Mouse (Mus musculus) colon, adult 2 months (tissue): ENCODE data around the gene Fbxl16. TPM values are rescaled to one million over a fixed set of nuclear protein-coding genes. Genes with fewer than 3 reads are reported as not detected.

Experiments
- polyA plus RNA-seq: library from polyadenylated mRNA; depleted of rRNA; stranded (reverse); fragments of >200 nt; gene quantifications from 2 replicates; pipeline ENCODE4 v1.2.3, GENCODE M21; 2012; rRNA removed

Fbxl16 gene
- polyA plus RNA-seq, 1 experiment = 6.7 TPM

Other genes with a start within 250 kb of the Fbxl16 start
- gene Sox8, start 238.4 kb upstream of the Fbxl16 start, polyA plus RNA-seq = 1.0 and 1.8 TPM in 2 replicates
- gene Lmf1, start 230.0 kb upstream of the Fbxl16 start, polyA plus RNA-seq = 20.6 and 23.5 TPM in 2 replicates
- gene Gng13, start 91.9 kb upstream of the Fbxl16 start, polyA plus RNA-seq = 0.17 and 0.48 TPM in 2 replicates
- gene Chtf18, start 81.7 kb upstream of the Fbxl16 start, polyA plus RNA-seq = 9.4 and 10.7 TPM in 2 replicates
- 37.3 and 40.1 TPM in 2 replicates for gene Rpusd1, start 81.4 kb upstream of the Fbxl16 start, polyA plus RNA-seq
- 0.59 and 0.60 TPM in 2 replicates for gene Mslnl, start 73.0 kb upstream of the Fbxl16 start, polyA plus RNA-seq
- gene Msln, start 54.7 kb upstream of the Fbxl16 start, polyA plus RNA-seq = 5.1 and 8.6 TPM in 2 replicates
- 23.0 and 24.0 TPM in 2 replicates for gene Narfl, start 35.3 kb upstream of the Fbxl16 start, polyA plus RNA-seq
- 42.7 and 47.9 TPM in 2 replicates for gene Haghl, start 23.4 kb upstream of the Fbxl16 start, polyA plus RNA-seq
- not detected in 2 replicates for gene Ccdc78, start 22.5 kb upstream of the Fbxl16 start, polyA plus RNA-seq
- 140 and 190 TPM in 2 replicates for gene Fam173a, start 16.2 kb upstream of the Fbxl16 start, polyA plus RNA-seq
- 0.90 and 1.5 TPM in 2 replicates for gene AC134908.4, start 13.4 kb upstream of the Fbxl16 start, polyA plus RNA-seq
- gene Metrn, start 11.9 kb upstream of the Fbxl16 start, polyA plus RNA-seq = 30.8 and 45.3 TPM in 2 replicates
- gene Wdr24, start 14.5 kb downstream of the Fbxl16 start, polyA plus RNA-seq = 41.6 and 47.1 TPM in 2 replicates
- gene Jmjd8, start 19.8 kb downstream of the Fbxl16 start, polyA plus RNA-seq = 61.3 and 67.4 TPM in 2 replicates
- 184 and 196 TPM in 2 replicates for gene Stub1, start 24.3 kb downstream of the Fbxl16 start, polyA plus RNA-seq
- gene Rhbdl1, start 28.2 kb downstream of the Fbxl16 start, polyA plus RNA-seq = 20.1 and 27.0 TPM in 2 replicates
- gene Gm20683, start 32.7 kb downstream of the Fbxl16 start, polyA plus RNA-seq = 87.9 and 110 TPM in 2 replicates
- gene Rhot2, start 35.8 kb downstream of the Fbxl16 start, polyA plus RNA-seq = 134 and 145 TPM in 2 replicates
- 31.9 and 49.4 TPM in 2 replicates for gene Wdr90, start 52.4 kb downstream of the Fbxl16 start, polyA plus RNA-seq
- 146 and 175 TPM in 2 replicates for gene Mcrip2, start 59.7 kb downstream of the Fbxl16 start, polyA plus RNA-seq
- gene Mettl26, start 66.0 kb downstream of the Fbxl16 start, polyA plus RNA-seq = 300 and 336 TPM in 2 replicates
- gene Wfikkn1, start 71.8 kb downstream of the Fbxl16 start, polyA plus RNA-seq = 1.6 and 2.1 TPM in 2 replicates
- 53.2 and 56.8 TPM in 2 replicates for gene Rab40c, start 110.6 kb downstream of the Fbxl16 start, polyA plus RNA-seq
- 111 and 122 TPM in 2 replicates for gene Pigq, start 135.9 kb downstream of the Fbxl16 start, polyA plus RNA-seq
- not detected in 2 replicates for gene Nhlrc4, start 135.9 kb downstream of the Fbxl16 start, polyA plus RNA-seq
- 0.10 TPM in 1 of 2 replicates, not detected in the other for gene A930017K11Rik, start 143.5 kb downstream of the Fbxl16 start, polyA plus RNA-seq
- 50.6 and 50.9 TPM in 2 replicates for gene Capn15, start 176.7 kb downstream of the Fbxl16 start, polyA plus RNA-seq